Mouse (Mus musculus) limb, embryonic 14.5 days (tissue): ENCODE data around the gene Armc3. TPM values are rescaled to one million over a fixed set of nuclear protein-coding genes. Genes with fewer than 3 reads are reported as not detected.

Experiments
- ATAC-seq: fragments of 200-750 bp; cut with Nextera tagmentation; 2 replicates; pipeline ENCODE4 v1.8.0; 2017; ENCODE audit warnings: low read depth, moderate number of reproducible peaks, moderate TSS enrichment; ENCODE audit not compliant: low FRiP score
- DNase-seq: peaks from one replicate; pipeline ENCODE4 v3.0.0-alpha.2; 2015; ENCODE audit warnings: low spot score
- H3K27ac ChIP-seq: fragments of 300-500 bp; sonication (generic); replicated peaks from 2 replicates; pipeline ENCODE4 v1.5.1; 2014; ENCODE audit warnings: low read depth, mild to moderate bottlenecking, low read length, moderate library complexity, mixed read lengths
- H3K27me3 ChIP-seq: fragments of 300-500 bp; sonication (generic); 2 replicates; pipeline ENCODE4 v1.6.1; 2014; ENCODE audit warnings: low read length, mixed read lengths; ENCODE audit not compliant: control insufficient read depth, insufficient read depth
- H3K36me3 ChIP-seq: fragments of 300-500 bp; sonication (generic); 2 replicates; pipeline ENCODE4 v1.6.1; 2014; ENCODE audit warnings: mild to moderate bottlenecking, low read length, moderate library complexity, mixed read lengths; ENCODE audit not compliant: control insufficient read depth, insufficient read depth
- H3K4me1 ChIP-seq: fragments of 300-500 bp; sonication (generic); 2 replicates; pipeline ENCODE4 v1.6.1; 2014; ENCODE audit warnings: antibody characterized with exemption, low read length, mixed read lengths; ENCODE audit not compliant: control insufficient read depth, insufficient read depth
- H3K4me2 ChIP-seq: fragments of 300-500 bp; sonication (generic); replicated peaks from 2 replicates; pipeline ENCODE4 v1.6.1; 2014; ENCODE audit warnings: low read depth, mild to moderate bottlenecking, low read length, moderate library complexity; ENCODE audit not compliant: severe bottlenecking
- H3K4me3 ChIP-seq: fragments of 300-500 bp; sonication (generic); replicated peaks from 2 replicates; pipeline ENCODE4 v1.5.1; 2014; ENCODE audit warnings: low read length
- H3K9ac ChIP-seq: fragments of 300-500 bp; sonication (generic); 2 replicates; pipeline ENCODE4 v1.6.1; 2014; ENCODE audit warnings: mild to moderate bottlenecking, low read depth, low read length, moderate library complexity; ENCODE audit not compliant: severe bottlenecking
- H3K9me3 ChIP-seq: fragments of 300-500 bp; sonication (generic); 2 replicates; pipeline ENCODE4 v1.6.1; 2016; ENCODE audit warnings: low read length; ENCODE audit not compliant: control insufficient read depth
- POLR2A ChIP-seq: fragments of 200-500 bp; IDR thresholded peaks from 2 replicates; pipeline ENCODE4 v1.8.0; 2012; ENCODE audit warnings: inconsistent platforms, mild to moderate bottlenecking, moderate library complexity, borderline replicate concordance; ENCODE audit not compliant: insufficient read depth, insufficient read length; ENCODE audit errors: extremely low read depth
- WGBS: fragments of 180-500 bp; shearing (Covaris S2); extraction: QIAGEN DNeasy Blood & Tissue Kit; methylation state at CpG from one replicate; pipeline ENCODE4 v1.1.7; 2014; 5-methylcytosine and 5-hydroxymethylcytosine counted together
- polyA plus RNA-seq, 2 experiments: library from polyadenylated mRNA; depleted of rRNA in 1 of 2; stranded (reverse) in 1 of 2; unstranded in 1 of 2; fragments of >200 nt; fragmentation: Nextera tagmentation in 1 of 2; extraction: Ambion mirVana in 1 of 2; gene quantifications; 2 replicates each; pipeline versions ENCODE4 v1.2.1 to v1.2.3; 2012 to 2014

Gene Armc3
- polyA plus RNA-seq, 2 experiments = 0.08 TPM; not detected in 1

- no peaks in the 10 kb centered on the region for H3K27me3 ChIP-seq
- ATAC-seq (no peak), DNase-seq (no peak)
- WGBS = 84% methylated on average over 5 of the region's 5 CpGs
- H3K36me3 ChIP-seq = no peaks in the 10 kb centered on the region
- H3K9me3 ChIP-seq = no peaks in the 10 kb centered on the region
- H3K9ac ChIP-seq = no peak overlapping the region
- no peak for TF ChIP-seq POLR2A
- no peaks in the 10 kb centered on the region for H3K4me1 ChIP-seq
- H3K27ac ChIP-seq = no peak overlapping the region
- no peak overlapping the region for H3K4me3 ChIP-seq
- H3K4me2 ChIP-seq = no peak overlapping the region
Measured at GRCm38 (mm10) chr2:19234305-19234704, 35.2 kb downstream of the Armc3 start.

- Histone ChIP-seq H3K27ac (no peak overlapping the region), H3K4me1 (no peaks in the 10 kb centered on the region), H3K27me3 (no peaks in the 10 kb centered on the region), H3K9me3 (no peaks in the 10 kb centered on the region), H3K4me3 (no peak overlapping the region), H3K9ac (no peak overlapping the region), H3K36me3 (no peaks in the 10 kb centered on the region), H3K4me2 (no peak overlapping the region)
- DNase-seq (no peak), ATAC-seq (no peak)
- WGBS = 89% methylated on average over 2 of the region's 2 CpGs
- TF ChIP-seq POLR2A = no peak
Measured at GRCm38 (mm10) chr2:19235193-19235592, 36.1 kb downstream of the Armc3 start.

- no peaks in the 10 kb centered on the region for H3K27me3 ChIP-seq
- H3K4me1 ChIP-seq = no peaks in the 10 kb centered on the region
- TF ChIP-seq POLR2A = no peak
- H3K9ac ChIP-seq = no peak overlapping the region
- H3K36me3 ChIP-seq = no peaks in the 10 kb centered on the region
- no peaks in the 10 kb centered on the region for H3K9me3 ChIP-seq
- WGBS = 76% methylated on average over 4 of the region's 4 CpGs
- DNase-seq (no peak), ATAC-seq (no peak)
- no peak overlapping the region for H3K4me3 ChIP-seq
- H3K27ac ChIP-seq = no peak overlapping the region
- H3K4me2 ChIP-seq = no peak overlapping the region
Measured at GRCm38 (mm10) chr2:19235614-19236013, 36.5 kb downstream of the Armc3 start.

DNA sequence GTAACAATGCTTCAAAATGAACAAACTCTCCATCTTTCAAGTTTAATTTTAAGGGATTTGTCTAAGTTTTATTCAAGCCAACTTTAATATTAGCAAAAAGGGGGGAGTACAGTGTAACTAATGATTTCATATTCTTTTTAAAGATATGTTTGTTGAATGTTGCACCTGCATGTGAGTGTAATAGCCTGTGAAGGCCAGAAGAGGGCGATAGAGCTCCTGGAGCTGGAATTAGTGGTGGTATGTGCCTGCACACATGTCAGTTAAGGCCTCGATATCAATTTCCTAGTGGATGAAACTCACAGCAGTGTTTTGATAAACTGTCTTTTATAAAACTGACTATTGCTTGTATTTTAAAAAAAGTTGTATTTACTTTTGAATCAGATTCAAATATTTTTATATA is 39.7 kb downstream of the Armc3 start:
- Histone ChIP-seq H3K9me3 (no peaks in the 10 kb centered on the region), H3K4me2 (no peak overlapping the region), H3K27ac (no peak overlapping the region), H3K9ac (no peak overlapping the region), H3K27me3 (no peaks in the 10 kb centered on the region), H3K4me1 (no peaks in the 10 kb centered on the region), H3K36me3 (no peaks in the 10 kb centered on the region), H3K4me3 (no peak overlapping the region)
- no peak for DNase-seq
- ATAC-seq = no peak
- WGBS = 73% methylated on average over 2 of the region's 2 CpGs
- no peak for TF ChIP-seq POLR2A

DNA sequence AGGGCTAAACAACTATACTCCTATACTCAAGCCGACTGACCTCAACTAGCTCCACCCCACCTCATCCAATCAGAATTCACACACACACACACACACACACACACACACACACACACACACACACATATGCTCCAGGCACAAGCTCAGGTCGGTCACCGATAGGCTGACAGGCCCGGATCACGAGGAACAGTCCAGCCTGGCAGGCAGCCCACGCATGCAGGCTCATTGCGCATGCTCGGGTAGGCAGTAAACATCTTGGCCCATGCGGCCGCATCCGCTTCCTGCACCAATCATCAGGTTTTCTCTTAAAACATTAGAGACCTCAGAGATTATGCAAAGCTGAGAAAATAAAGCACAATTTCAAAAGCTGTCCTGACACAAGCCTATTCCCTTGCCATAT is 50.5 kb downstream of the Armc3 start:
- 76% methylated on average over 11 of the region's 11 CpGs for WGBS
- H3K36me3 ChIP-seq = no peaks in the 10 kb centered on the region
- H3K27me3 ChIP-seq = no peaks in the 10 kb centered on the region
- TF ChIP-seq POLR2A = no peak
- H3K4me2 ChIP-seq = no peak overlapping the region
- H3K9ac ChIP-seq = no peak overlapping the region
- no peak overlapping the region for H3K27ac ChIP-seq
- no peaks in the 10 kb centered on the region for H3K4me1 ChIP-seq
- no peak overlapping the region for H3K4me3 ChIP-seq
- H3K9me3 ChIP-seq = 0 out of 2 replicates have a peak, but pooled peaks cover 2% of the 10 kb centered on the region
- ATAC-seq (no peak), DNase-seq (no peak)

- Histone ChIP-seq H3K27ac (no peak overlapping the region), H3K4me2 (no peak overlapping the region), H3K9me3 (no peaks in the 10 kb centered on the region), H3K4me1 (no peaks in the 10 kb centered on the region), H3K36me3 (no peaks in the 10 kb centered on the region), H3K27me3 (no peaks in the 10 kb centered on the region), H3K9ac (no peak overlapping the region), H3K4me3 (no peak overlapping the region)
- WGBS = 72% methylated on average over 3 of the region's 3 CpGs
- ATAC-seq = no peak
- no peak for DNase-seq
- no peak for TF ChIP-seq POLR2A
Measured at GRCm38 (mm10) chr2:19255037-19255436, 55.9 kb downstream of the Armc3 start.
